In the genomic region with DNA sequence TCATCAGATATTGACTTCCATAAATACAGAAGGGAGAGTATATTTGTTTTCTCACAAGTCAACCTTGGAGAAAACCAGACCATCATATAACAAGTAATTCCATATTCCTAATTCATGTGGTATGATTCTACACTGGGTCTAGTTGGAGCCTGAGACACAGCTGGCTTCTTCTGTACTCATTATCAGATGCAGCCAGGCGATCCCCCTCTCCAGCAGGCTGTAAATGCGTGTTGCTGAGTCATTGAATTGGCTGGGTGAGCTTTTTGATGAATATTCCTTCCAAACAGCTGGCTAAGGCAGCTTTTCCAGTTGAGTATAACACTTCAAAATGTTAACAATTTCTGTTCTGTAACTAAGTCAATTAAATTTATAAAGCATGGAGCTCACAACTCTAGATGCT, we compare ENCODE assay signal across 12 mouse cellular contexts.
DNase-seq lines count a peak whose midpoint lies in the region; ATAC-seq and TF ChIP-seq lines count a peak whose summit lies in the region.
"Had no signal": no experiment of that assay in that cellular context is flagged by ENCODE, and none has a peak within 500 bp of the region (broad histone marks: within the 10 kb centered on the region; RNA-seq: fewer than 3 reads in every experiment).

No protein-coding gene starts in this region.

- H3K27ac ChIP-seq in lung, embryonic 14.5 days (ENCODE audit: low read depth): no peak overlapping the region
- no peak overlapping the region for H3K27ac ChIP-seq in liver, embryonic 12.5 days
- H3K27ac ChIP-seq: limb, embryonic 12.5 days had no signal

- no peak for TF ChIP-seq POLR2A in lung, adult 2 months (IDR thresholded peaks at IDR 0.05; ENCODE audit: borderline replicate concordance, extremely low read depth, low read depth, low read length)

- H3K4me3 ChIP-seq in lung, embryonic 14.5 days (ENCODE audit: low read depth, low read length): no peak overlapping the region
- H3K4me3 ChIP-seq in lung, adult 2 months (replicated peaks; ENCODE audit: extremely low read depth, low read depth, low read length): no peak overlapping the region
- H3K4me3 ChIP-seq in liver, embryonic 12.5 days: no peak overlapping the region
- H3K4me3 ChIP-seq: limb, embryonic 12.5 days had no signal

- no peaks in the 10 kb centered on the region for H3K36me3 ChIP-seq in lung, embryonic 14.5 days (ENCODE audit: insufficient read depth)
- H3K36me3 ChIP-seq in liver, embryonic 12.5 days: no peaks in the 10 kb centered on the region
- H3K36me3 ChIP-seq: limb, embryonic 12.5 days had no signal

- no peak for TF ChIP-seq CTCF in lung, embryonic 14.5 days (IDR thresholded peaks at IDR 0.05; ENCODE audit: low read depth)
- TF ChIP-seq CTCF in lung, adult 2 months (IDR thresholded peaks at IDR 0.05; ENCODE audit: insufficient read depth, low read length): no peak

- H3K9ac ChIP-seq in lung, embryonic 14.5 days: no peak overlapping the region
- H3K9ac ChIP-seq in liver, embryonic 12.5 days: no peak overlapping the region
- H3K9ac ChIP-seq: limb, embryonic 12.5 days had no signal

- ATAC-seq in lung, embryonic 14.5 days (ENCODE audit: insufficient read depth): no peak
- ATAC-seq in liver, embryonic 12.5 days: peak; percentile 82
- ATAC-seq: activated CD4-positive, CD25-positive, alpha-beta regulatory T cell, adult 4 months had no signal

- no peaks in the 10 kb centered on the region for H3K4me1 ChIP-seq in lung, embryonic 14.5 days (ENCODE audit: insufficient read depth)
- H3K4me1 ChIP-seq in lung, adult 2 months (ENCODE audit: control insufficient read depth, insufficient read depth, low read length): peaks cover 4% of the 10 kb centered on the region
- H3K4me1 ChIP-seq in liver, embryonic 12.5 days: 0 out of 2 replicates have a peak, but pooled peaks cover 6% of the 10 kb centered on the region
- H3K4me1 ChIP-seq: limb, embryonic 12.5 days had no signal

- intact Hi-C loops in gastrocnemius, postnatal 36 days (cut with DNase I): no loop called here

- peak; percentile 10 for DNase-seq in gastrocnemius, adult 18-20 months (ENCODE audit: low spot score)
- no peak for DNase-seq in gastrocnemius, postnatal 36 days
- DNase-seq in lung, embryonic 14.5 days: peak; percentile 64
- no peak for DNase-seq in lung, adult 2 months
- DNase-seq in brain, adult 2 months (ENCODE audit: low read depth, low spot score): peak; percentile 71
- no peak for DNase-seq in cerebellum, adult 11 months
- DNase-seq in ovary, adult 18-20 months (ENCODE audit: low spot score): no peak
- DNase-seq: cerebellum, postnatal 36 days; kidney, adult 9 months had no signal

- WGBS in lung, embryonic 14.5 days: 35% methylated on average over 2 of the region's 2 CpGs
- WGBS in lung, adult 2 months: 48% methylated on average over 2 of the region's 2 CpGs
- WGBS in liver, embryonic 12.5 days (ENCODE audit: insufficient replicate concordance): 21% methylated on average over 2 of the region's 2 CpGs

- no peaks in the 10 kb centered on the region for H3K27me3 ChIP-seq in lung, embryonic 14.5 days (ENCODE audit: insufficient read depth, low read length)
- H3K27me3 ChIP-seq in liver, embryonic 12.5 days (replicated peaks): no peaks in the 10 kb centered on the region
- H3K27me3 ChIP-seq: limb, embryonic 12.5 days had no signal

- H3K9me3 ChIP-seq in lung, embryonic 14.5 days (ENCODE audit: low read depth, low read length): no peaks in the 10 kb centered on the region
- H3K9me3 ChIP-seq in liver, embryonic 12.5 days (replicated peaks): no peaks in the 10 kb centered on the region
- H3K9me3 ChIP-seq: limb, embryonic 12.5 days had no signal

- no peak overlapping the region for H3K4me2 ChIP-seq in lung, embryonic 14.5 days
- H3K4me2 ChIP-seq in liver, embryonic 12.5 days: no peak overlapping the region
- H3K4me2 ChIP-seq: limb, embryonic 12.5 days had no signal

Comparison
In these comparisons a context has a peak if more than half of its experiments do, and no peak if none do; other contexts are left out.
1. DNase-seq: peak in gastrocnemius, adult 18-20 months (single experiment), lung, embryonic 14.5 days (single experiment) and brain, adult 2 months (single experiment); none in gastrocnemius, postnatal 36 days (0 of 2), lung, adult 2 months (single experiment), cerebellum, adult 11 months (single experiment) and ovary, adult 18-20 months (single experiment).